Mouse (Mus musculus): ENCODE data around the gene Midn. TPM values are rescaled to one million over a fixed set of nuclear protein-coding genes. Genes with fewer than 3 reads are reported as not detected.

The Midn gene
- total RNA-seq, 2 experiments from 2014 or later: 113 to 124 TPM

DNA sequence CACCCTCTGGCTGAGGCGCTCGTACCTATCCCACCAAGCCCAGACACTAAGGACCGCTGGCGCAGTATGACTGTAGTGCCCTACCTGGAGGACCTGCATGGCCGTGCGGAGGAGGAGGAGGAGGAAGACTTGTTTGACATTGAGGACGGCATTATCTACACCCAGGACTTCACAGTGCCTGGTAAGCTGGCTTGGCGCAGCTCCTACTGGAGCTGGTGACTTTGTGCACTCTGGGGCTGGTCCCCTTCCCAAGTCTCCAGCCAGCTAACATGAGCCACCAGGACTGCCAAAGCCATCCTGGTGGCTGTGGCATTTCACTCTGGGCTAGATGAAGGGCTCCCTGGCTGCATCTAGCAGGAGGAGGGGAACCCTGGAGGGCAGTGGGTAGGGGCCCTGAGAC is 20.2 kb upstream of the Midn start:
- DNase-seq (ENCODE audit: low spot score in 2 of 2): no peak

DNA sequence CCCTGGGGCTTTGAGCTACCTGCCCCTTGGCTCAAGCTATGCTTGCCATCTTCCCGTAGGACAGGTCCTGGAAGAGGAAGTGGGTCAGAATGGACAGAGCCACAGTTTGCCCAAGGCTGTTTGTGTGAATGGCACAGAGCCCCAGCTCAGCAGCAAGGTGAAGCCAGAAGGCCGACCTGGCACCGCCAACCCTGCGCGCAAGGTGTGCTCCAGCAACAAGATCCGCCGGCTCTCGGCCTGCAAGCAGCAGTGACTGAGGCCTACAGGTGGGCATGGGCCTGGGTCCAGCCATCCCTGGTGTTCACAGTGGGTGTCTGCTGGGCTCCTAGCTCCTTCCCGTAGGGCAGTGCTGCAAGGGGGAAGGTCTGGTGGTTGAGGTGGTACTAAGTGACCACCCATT is 18.2 kb upstream of the Midn start:
- no peak for DNase-seq (ENCODE audit: low spot score in 2 of 2)

DNA sequence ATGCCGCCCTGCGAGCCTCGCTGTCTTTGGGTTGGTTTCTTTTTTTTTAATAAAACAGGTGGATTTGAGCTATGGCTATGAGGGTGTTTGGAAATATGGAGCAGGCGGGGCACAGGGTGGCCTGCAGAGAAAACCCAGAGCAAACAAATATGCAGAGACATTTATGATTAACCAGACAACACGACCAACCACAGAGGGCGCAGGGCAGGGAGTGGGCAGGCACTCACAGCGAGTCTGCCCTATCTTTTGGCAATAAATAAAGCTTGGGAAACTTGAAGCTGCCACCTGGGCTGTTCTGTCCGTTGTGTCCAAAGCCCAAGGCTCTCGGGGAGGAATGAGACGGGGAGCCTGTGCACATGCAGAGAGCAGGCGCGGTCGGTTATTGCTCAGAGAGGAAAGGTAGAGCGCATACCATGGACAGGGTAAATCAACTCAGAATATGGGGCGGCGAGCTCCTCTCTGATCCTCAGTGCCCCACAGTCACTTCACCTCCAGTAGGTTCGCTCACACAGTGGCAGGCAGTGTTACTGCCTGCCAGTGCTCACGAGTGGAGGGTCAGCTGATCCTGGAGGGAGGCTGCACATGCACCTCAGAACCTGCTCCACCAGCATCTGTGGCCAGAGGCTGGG is 17.6 kb upstream of the Midn start:
- DNase-seq (ENCODE audit: low spot score in 2 of 2): no peak

DNA sequence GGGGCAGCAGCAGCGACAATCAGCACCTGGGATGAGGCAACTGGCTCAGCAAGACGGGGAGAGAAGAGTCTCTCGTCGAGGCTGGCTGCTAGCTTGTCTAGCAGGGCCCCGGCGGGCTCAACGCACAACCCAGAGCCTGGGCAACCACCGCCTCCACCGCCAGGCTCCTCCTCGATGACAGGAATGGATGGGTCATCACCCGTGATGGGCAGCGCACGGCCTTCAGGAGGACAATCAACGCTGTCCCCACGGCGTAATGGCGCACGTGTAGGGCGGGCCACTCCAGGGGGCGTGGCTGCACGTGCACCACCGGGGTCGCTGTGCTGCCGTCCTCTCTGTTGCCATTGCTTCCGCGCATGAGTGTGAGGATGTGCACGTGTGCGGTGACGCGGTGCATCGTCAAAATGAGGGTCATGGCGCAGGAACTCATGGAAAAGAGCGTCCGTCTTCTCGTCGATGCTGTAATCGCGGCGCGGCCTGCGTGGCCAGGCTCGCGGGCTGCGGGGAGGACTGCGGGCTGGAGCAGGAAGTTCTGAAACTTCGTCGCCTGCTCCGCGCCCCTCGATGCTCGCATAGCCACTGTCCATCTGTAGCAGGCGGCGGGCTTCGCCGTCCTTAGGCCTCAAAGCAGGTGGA is 16.6 kb upstream of the Midn start:
- DNase-seq (ENCODE audit: low spot score in 2 of 2): no peak

DNA sequence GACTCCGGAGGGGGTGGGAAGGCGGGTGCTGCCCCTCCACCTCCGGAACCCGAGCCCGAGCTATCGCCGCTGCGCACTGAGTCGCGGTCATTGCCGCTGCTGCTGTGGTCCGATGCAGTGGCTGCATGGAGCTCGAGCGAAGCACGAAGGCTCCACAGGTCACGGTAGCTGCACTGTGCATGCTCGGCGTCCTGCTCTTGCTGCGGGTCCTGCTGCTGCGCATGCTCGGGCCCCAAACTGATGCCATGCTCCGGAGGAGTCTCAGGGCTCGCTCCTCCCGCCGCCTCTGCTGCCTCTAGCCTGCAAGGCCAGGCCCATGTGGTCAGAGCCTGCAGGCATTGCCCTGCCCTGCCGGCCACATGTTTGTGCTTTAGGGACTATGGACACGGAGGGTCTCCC is 16.1 kb upstream of the Midn start:
- no peak for DNase-seq (ENCODE audit: low spot score in 2 of 2)

DNA sequence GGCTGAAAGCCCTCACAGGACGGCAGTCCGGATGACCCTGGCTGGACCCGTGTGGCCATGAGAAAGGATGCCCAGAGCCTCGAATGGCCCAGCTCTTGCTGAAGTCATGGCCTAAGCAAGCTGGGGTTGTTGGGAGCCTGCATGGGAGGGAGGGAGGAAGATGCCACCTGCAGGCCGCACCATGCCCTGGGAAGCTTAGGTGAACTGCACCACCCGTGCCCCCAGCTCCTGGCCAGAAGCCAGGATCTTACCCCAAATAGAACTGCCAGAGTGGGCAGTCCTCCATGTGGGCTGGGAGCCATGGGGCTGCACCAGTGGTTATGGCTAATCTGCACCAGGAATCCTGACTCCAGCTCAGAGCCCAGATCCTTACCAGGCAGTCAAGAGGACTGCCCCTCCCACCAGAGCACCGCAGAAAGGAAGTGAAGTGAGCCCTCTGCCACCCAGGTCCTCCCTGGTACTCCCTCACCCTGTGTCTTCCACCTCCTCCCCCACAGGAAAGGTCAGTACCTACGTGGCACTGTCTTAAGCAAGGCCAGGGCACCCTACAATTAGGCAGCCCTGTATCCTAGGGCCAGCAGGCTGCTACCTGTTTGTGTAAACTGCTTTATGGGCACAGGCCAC is 14.7 kb upstream of the Midn start:
- DNase-seq (ENCODE audit: low spot score in 2 of 2): no peak

DNA sequence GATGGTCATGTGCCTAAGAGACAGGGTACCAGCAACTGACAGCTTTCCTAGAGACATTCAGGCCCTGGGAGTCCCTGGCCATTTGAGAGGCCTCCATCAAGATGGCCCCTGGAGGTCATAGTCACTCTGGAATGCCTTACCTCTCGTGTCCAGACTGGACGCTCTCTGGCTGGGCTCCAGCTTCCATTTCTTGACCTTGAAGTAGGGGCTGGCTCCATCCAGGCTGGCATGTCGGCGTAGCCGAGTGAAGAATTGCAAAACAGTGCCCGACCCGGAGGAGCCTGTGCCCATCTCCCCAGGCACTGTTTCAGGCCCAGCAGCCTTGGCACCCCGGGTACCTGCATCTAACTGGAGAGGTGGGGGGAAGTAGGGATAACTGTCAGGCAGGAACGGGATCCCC is 13.7 kb upstream of the Midn start:
- DNase-seq (ENCODE audit: low spot score in 2 of 2): no peak

DNA sequence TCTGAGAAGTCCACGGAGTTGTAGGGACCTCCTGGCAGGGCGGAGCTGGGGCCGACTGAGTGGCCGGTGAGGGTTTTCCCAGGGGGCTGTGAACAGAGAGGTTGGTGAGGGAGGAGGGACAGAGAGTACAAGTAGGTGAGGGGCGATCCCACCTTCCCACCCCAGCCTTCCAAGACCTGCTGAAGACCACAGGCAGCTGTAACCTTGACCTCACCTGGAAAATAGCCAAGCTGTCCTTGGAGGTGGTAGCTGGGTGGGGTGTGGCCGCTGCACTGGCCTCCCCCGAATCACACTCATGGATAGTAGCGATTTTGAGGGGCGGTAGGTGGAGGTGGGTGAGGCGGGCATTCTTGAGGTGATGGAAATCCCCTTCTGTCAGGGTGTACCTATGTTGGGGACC is 12.9 kb upstream of the Midn start:
- no peak for DNase-seq (ENCODE audit: low spot score in 2 of 2)

DNA sequence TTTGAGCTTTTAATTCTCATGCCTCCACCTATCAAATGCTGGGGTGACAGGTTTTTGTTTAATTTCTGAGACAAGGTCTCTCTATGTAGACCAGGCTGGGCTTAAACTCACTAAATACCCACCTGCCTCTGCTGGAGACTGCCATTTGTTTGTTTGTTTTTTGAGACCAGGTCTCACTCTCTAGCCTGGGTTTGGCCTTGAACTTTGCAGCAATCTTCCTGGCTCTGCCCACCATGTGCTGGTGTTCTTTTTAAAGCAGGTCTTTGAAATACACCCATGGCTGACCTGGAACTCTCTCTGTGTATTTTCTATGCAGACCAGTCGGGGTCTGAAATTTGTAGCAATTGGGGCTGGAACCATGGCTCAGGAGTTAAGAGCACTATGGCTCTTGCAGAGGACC is 12.4 kb upstream of the Midn start:
- no peak for DNase-seq (ENCODE audit: low spot score in 2 of 2)

DNA sequence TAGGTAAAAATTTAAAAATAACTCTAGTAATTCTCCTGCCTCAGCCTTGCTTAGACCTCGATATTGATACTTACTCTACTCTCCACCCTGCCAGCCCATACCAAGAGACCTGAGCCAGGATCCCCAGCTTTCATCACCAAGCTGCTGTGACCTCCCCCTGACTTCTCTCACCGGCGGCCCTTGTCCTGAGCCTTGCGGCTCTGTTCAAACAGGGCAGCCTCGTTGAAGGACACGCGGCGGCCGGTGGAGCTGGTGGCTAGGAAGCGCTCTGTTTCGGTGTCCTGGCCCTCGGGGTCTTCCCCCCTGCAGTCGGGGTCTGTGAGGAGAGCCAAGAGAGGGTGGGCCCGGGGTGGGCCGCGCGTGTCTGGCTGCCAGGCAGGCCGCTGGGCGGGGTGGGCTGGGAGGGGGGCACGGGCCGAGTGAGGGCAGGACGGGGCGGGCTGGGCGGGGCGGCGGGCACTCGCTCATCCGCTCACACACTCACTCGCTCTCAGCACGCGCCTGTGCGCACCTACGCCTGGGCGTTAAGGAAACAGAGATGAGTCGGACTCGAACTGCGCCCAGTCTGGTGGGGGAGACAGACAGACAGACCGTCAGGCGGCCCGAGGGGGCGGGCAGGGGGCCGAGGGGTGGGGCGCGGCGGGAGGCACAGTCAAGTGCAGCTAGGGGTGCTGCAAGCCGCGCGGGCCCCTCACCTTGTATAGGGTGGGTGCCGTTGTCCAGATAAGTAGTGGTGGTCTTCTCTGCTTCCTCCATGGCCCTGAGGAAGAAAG is 11.7 kb upstream of the Midn start:
- DNase-seq (ENCODE audit: low spot score in 2 of 2): no peak

DNA sequence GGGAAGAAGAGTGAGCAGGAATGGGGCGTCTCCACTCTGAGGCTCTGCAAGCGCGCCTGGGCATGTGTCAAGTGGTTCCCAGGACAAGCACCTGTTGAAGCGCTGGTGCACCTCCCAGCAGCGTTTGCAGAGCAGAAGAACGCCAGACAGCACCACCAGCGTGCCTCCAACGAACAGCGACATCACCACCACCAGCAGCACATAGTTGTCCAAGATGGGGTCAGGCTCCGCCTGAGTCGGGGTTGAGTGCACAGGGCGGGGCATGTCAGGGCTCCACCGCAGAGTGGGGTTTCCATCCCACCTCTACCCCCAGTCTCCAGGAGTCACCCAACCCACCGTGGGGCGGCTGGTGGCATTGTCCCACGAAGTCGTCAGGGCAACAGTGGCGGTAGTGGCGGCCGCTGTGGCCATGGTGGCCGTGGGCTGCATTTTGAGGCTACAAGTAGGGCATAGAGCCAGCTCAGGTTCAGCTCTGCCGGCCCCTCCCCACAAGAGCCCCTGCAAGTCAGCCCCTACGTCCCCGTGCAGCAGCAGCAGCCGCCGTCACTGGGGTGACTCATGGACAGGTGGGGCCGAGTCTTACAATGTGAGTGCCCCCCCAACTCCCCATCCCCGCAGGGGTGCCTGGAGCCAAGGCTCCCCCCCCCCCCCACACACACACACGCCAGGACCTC is 11.0 kb upstream of the Midn start:
- DNase-seq (ENCODE audit: low spot score in 2 of 2): no peak

DNA sequence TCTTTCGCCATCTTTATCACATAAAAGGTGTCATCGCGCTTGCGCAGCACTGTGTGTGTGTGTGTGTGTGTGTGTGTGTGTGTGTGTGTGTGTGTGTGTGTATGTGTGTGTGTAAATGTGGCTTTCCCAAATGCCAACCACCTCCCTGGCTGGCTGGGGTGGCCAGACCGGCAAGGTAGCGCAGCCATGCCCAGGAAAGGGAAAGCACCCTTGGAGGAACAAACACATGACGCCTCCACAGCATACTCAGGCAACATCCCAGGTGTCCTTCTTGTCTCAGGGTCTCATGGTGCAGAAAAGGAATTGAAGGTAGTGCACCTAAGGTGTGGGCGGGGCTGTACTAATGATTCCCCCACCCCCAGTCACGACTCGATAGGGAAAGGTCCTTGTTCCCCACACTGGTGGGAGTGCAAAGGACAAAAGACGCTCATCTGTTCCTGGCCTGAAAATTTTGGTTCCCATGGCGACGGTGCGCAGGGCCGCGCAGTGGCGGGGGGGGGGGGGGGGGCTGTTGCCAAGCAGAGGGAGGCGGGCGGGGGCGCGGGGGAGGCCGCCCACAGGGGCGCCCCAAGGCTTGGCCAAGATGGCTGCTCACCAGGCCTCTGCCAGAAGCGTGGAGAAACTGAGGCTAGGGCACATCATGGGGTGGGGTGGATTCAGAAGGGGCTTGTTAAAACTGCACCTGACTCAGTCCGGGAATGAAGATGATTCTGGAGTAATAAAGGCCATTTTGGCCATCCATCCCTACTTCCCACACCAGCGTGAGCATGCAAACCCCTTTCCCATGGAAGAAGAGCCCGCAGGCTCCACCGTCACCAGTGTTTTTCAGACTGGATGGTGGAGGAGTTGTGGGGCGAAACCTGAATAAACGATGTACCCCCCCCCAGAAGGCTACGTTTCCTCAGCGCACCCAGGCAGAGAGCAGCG is 10.2 kb upstream of the Midn start:
- DNase-seq (ENCODE audit: low spot score in 2 of 2): no peak

DNA sequence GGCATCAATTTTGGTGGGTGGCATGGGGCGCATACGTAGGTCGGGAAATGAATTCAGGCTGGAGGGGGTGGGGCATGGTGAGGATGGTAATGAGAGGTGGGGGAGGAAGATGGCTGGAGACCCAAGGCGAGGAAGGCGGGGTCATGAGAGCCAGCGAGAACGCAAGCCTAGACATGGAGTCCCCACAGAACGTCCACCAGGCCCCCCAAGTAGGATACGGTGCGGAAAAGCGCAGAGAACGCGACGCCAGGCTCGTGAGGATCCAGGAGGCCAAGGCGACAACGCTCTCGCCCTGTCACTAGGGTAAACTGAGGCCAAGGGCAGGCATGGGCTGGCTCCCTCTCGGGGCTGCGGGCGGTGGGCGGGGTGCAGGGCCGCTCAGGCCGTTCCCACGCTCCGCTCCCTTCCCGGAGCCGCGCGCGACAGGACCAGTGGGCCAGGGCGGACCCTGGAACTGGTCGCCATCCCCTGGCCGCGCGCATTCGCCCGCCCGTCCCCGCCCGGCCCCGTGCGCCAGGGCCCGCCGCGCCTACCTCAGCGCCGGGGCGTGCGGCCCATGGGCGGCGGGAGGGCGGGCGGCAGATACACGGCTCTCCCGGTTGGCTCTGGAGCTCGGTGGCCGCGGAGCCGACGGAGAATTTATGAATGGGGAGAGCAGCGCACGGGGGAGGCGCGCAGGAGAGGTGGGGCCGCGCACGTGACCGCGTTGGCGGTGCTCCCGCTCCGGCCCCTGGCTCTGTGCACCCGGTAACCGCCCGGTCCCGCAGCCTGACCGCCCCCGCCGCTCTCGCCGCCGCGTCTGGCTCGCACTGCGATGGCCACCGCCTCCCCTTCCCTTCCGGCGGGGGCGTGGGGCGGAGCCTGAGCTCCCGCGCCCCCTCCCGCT is 9.3 kb upstream of the Midn start, which contains the start of gene Atp5d:
Atp5d (plus strand) TSS at position 80 of the 886 bp plus-strand sequence.
- DNase-seq (ENCODE audit: low spot score in 2 of 2): no peak

DNA sequence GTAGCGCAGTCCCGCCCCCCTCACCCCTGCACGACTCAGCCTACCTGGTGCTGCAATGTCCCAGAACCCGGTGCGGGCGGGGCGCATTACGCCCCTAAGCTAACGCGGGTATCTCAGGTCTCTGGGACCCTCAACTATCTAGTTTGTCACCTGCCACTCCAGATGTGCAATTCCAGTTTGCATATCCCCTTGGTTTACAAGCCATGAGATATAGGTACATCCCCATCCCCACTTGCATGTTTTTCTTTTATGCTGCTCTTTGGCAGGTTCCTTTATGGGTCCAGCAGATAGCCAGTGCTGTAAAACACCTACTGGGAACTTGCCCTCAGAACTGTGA is 8.7 kb upstream of the Midn start:
- DNase-seq (ENCODE audit: low spot score in 2 of 2): no peak

DNA sequence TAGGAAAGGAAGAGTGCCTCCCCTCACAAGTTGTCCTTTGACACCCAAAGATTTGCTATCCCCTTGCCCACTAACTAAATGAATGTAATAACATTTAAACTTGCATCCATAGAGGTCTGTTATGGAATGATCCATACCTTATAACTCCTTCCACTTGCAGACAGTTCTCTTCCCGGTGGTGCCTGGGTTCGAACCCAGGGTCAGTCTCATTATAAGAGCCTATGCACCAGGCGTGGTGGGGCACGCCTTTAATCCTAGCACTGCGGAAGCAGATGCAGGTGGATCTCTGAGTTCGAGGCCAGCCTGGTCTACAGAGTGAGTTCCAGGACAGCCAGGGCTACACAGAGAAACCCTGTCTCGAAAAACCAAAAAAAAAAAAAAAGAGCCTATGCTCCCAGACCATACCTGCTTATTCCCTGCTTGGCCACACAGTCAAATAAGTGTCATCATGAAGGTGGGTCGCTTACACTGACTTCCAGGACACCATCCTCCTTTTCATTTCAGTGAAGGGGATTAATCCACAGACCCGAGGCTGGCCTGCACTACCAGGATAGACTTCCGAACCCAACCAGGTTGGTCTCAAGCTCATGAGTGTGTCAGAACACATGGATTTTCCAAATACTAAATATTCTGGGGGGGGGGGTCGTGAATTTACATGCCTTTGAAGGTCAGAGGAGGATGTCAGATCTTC is 8.0 kb upstream of the Midn start:
- no peak for DNase-seq (ENCODE audit: low spot score in 2 of 2)

DNA sequence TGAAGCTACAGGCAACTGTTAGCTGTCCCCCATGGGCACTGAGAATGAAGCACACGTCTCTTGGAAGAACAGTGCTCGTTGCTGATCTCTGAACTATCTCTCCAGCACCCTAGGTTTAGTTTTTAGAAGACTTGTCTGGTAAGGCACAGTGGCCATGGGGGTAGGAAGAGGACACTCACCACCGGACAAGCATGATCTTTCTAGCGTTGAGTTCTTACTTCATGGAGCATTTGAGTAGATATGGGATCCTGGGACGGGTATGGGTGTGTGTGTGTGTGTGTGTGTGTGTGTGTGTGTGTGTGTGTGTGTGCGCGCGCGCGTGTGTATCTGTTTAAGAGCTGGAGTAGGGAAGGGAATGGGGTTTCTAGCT is 7.4 kb upstream of the Midn start, which contains the start of gene Cbarp:
Cbarp (minus strand) TSS at position 170 of the 370 bp plus-strand sequence.
- DNase-seq (ENCODE audit: low spot score in 2 of 2): no peak

DNA sequence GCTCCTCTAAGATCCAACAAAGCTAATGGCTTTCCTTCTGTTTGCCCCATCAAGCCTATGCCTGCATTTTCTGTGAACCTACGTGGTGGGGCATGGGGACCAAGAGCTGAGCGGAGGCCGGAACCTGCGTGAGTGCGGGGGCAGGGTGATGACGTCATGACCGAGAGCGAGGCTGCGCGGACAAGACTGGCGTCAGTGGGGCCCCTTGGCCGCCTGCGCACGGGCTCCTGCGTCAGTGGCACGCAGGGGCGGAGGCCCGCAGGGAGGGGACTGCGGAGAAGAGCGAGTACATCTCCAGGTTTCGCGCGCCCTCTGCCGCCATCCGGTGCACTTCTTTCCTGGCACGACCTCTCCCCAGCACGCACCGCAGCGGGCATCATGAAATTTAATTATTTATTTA is 6.8 kb upstream of the Midn start:
- peak; percentile 81 to 88 for DNase-seq (ENCODE audit: low spot score in 2 of 2)

DNA sequence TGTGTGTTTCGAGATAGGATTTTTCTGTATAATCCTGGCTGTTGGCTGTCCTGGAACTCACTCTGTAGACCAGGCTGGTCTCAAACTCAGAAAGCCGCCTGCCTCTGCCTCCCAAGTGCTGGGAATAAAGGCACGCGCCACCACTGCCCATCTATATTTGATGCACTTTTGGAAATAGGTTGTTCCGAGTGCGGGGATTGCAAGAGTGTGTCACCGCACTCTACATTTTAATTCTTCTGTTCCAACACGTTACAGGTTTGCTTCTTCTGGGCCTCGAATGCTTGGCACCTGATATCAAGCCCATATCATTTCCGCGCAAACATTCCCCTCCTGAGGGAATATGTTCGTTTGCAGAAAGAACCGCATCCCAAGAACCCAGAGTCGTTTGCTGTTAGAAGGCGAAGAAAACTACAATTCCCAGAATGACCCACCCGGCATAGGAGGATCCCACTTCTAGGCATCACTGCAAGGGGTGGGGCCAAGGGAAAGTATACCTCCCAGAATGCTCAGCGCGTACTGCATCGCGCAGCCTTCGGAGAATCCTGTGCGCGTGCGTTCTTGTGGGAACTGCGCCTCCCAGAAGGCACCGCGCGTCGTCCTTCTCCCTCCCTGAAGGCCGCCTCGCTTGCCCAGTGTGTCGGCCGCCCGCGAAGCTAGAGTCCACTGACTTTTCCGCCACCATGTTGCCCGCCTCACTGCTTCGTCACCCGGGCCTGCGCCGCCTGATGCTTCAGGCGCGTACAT is 6.1 kb upstream of the Midn start:
- peak; percentile 60 to 84 for DNase-seq (ENCODE audit: low spot score in 2 of 2)
